Comparison of ENCODE assay signal across 22 mouse cellular contexts in the genomic region with DNA sequence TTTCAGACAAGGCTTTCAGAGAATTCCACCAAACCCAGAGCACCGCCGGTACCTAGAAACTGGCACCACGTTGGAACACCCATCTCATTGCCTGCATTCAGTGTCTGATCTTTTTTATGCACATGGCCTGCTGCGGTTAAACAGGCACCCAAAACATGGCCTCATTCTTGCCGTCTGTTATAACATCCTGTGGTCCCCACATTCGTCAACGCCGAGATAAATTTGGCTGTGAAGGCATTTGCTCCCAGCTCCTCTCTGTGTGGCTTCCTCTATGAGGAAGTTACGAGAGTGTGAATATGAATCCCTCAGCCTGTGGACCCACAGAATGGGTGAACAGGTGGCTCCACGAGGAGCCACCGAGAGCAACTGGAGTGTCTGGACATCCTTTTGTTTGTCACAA. TPM values are rescaled to one million over a fixed set of nuclear protein-coding genes. Genes with fewer than 3 reads are reported as not detected.
A peak's percentile ranks its signal among the peaks of the same experiment; 100 is the strongest.
DNase-seq lines count a peak whose midpoint lies in the region; ATAC-seq and TF ChIP-seq lines count a peak whose summit lies in the region.
"Had no signal": no experiment of that assay in that cellular context is flagged by ENCODE, and none has a peak within 500 bp of the region (broad histone marks: within the 10 kb centered on the region; RNA-seq: fewer than 3 reads in every experiment).

No protein-coding gene starts in this region.

- peak overlapping the region; percentile 43 for H3K9ac ChIP-seq in MEL (ENCODE audit: control insufficient read depth, low read depth, low read length, poor library complexity, severe bottlenecking)
- H3K9ac ChIP-seq: embryonic facial prominence, embryonic 12.5 days; forebrain, postnatal 0 days; heart, embryonic 15.5 days; limb, embryonic 12.5 days; liver, embryonic 13.5 days; lung, embryonic 15.5 days; midbrain, embryonic 13.5 days had no signal

- intact Hi-C loops in left cerebral cortex, postnatal 36 days (cut with DNase I) = no loop called here

- peak; percentile 69 to 78 for TF ChIP-seq EP300 in MEL (IDR thresholded peaks at IDR 0.05; ENCODE audit: low read depth in 1 of 2, low read length in 2 of 2)

- H3K4me3 ChIP-seq in MEL (ENCODE audit: control insufficient read depth in 1 of 2, insufficient read depth in 1 of 2, low read depth in 2 of 2, low read length in 2 of 2) = peak overlapping the region in 1 of 2 experiments; percentile 13; a peak in 1 of 4 replicates
- H3K4me3 ChIP-seq: embryonic facial prominence, embryonic 12.5 days; heart, embryonic 15.5 days; limb, embryonic 12.5 days; liver, embryonic 13.5 days; lung, embryonic 15.5 days; midbrain, embryonic 13.5 days had no signal

- H3K36me3 ChIP-seq in MEL (ENCODE audit: control insufficient read depth in 1 of 2, insufficient read depth in 2 of 2, low read length in 2 of 2) = peaks cover 0 to 13% of the 10 kb centered on the region in 2 experiments; a peak in 2 of 4 replicates
- H3K36me3 ChIP-seq: embryonic facial prominence, embryonic 12.5 days; heart, embryonic 15.5 days; limb, embryonic 12.5 days; liver, embryonic 13.5 days; lung, embryonic 15.5 days; midbrain, embryonic 13.5 days had no signal

- H3K27me3 ChIP-seq in MEL (ENCODE audit: control insufficient read depth in 1 of 2, insufficient read depth in 2 of 2, low read length in 2 of 2) = no peaks in the 10 kb centered on the region
- H3K27me3 ChIP-seq: embryonic facial prominence, embryonic 12.5 days; heart, embryonic 15.5 days; limb, embryonic 12.5 days; liver, embryonic 13.5 days; lung, embryonic 15.5 days; midbrain, embryonic 13.5 days had no signal

- peak; percentile 32 for DNase-seq in CD4-positive, CD25-positive, alpha-beta regulatory T cell, adult 2 months (ENCODE audit: low read depth, low spot score)
- DNase-seq in MEL (ENCODE audit: low read depth, low spot score) = peak; percentile 81
- DNase-seq in thymus, postnatal 14 days = peak; percentile 30
- DNase-seq in gastrocnemius, postnatal 10 days = no peak
- no peak for DNase-seq in gastrocnemius, adult 8-10 months (ENCODE audit: low spot score in 2 of 2)
- no peak for DNase-seq in left cerebral cortex, postnatal 36 days (ENCODE audit: low spot score in 2 of 2)
- DNase-seq: cerebellum, adult 11-12 months; cerebellum, postnatal 10 days; forebrain, postnatal 0 days; heart, postnatal 4 days; kidney, adult 18-20 months; liver, embryonic 13.5 days; lung, postnatal 36 days; right cerebral cortex, postnatal 14 days had no signal

- peaks cover 3 to 30% of the 10 kb centered on the region in 2 experiments for H3K4me1 ChIP-seq in MEL (ENCODE audit: control insufficient read depth in 1 of 2, insufficient read depth in 2 of 2, low read length in 2 of 2)
- H3K4me1 ChIP-seq: embryonic facial prominence, embryonic 12.5 days; heart, embryonic 15.5 days; lung, embryonic 15.5 days; midbrain, embryonic 13.5 days had no signal

- no peak for TF ChIP-seq CTCF in MEL (IDR thresholded peaks at IDR 0.05 in 2 of 3, conservative IDR thresholded peaks at IDR 0.05 in 1 of 3; ENCODE audit: control insufficient read depth in 1 of 3, insufficient read depth in 1 of 3, low read depth in 2 of 3, low read length in 3 of 3, poor library complexity in 1 of 3, severe bottlenecking in 1 of 3)

- TF ChIP-seq POLR2A in MEL (IDR thresholded peaks at IDR 0.05; ENCODE audit: control insufficient read depth in 1 of 2, insufficient read depth in 1 of 2, low read depth in 1 of 2, low read length in 2 of 2, poor library complexity in 1 of 2) = no peak

- peak overlapping the region; percentile 48 for H3K27ac ChIP-seq in MEL (ENCODE audit: control insufficient read depth, low read depth, low read length)
- H3K27ac ChIP-seq: embryonic facial prominence, embryonic 12.5 days; heart, embryonic 15.5 days; kidney, postnatal 0 days; limb, embryonic 12.5 days; liver, embryonic 13.5 days; lung, embryonic 15.5 days; midbrain, embryonic 13.5 days had no signal

- peak; percentile 54 for ATAC-seq in inflammation-experienced regulatory T-cells, adult 6 months
- ATAC-seq: forebrain, postnatal 0 days; hindbrain, embryonic 16.5 days; midbrain, embryonic 13.5 days had no signal

- H3K79me2 ChIP-seq in MEL (ENCODE audit: control insufficient read depth, insufficient read depth, low read length, poor library complexity) = no peaks in the 10 kb centered on the region

- TF ChIP-seq RAD21 in MEL (IDR thresholded peaks at IDR 0.05; ENCODE audit: low read depth, low read length) = no peak

- H3K9me3 ChIP-seq in MEL (replicated peaks; ENCODE audit: insufficient read depth, low read length) = no peaks in the 10 kb centered on the region
- H3K9me3 ChIP-seq: embryonic facial prominence, embryonic 12.5 days; heart, embryonic 15.5 days; limb, embryonic 12.5 days; lung, embryonic 15.5 days; midbrain, embryonic 13.5 days had no signal

TF ChIP-seq in MEL, 35 proteins besides CTCF, POLR2A, EP300 and RAD21:
- TF ChIP-seq NRF1 (IDR thresholded peaks at IDR 0.05; ENCODE audit: insufficient read depth, low read depth, low read length, poor library complexity, severe bottlenecking) (no peak), POLR2AphosphoS5 (IDR thresholded peaks at IDR 0.05; ENCODE audit: borderline replicate concordance, low read depth, low read length) (no peak), POLR2AphosphoS2 (IDR thresholded peaks at IDR 0.05; ENCODE audit: low read length) (no peak), TCF12 (IDR thresholded peaks at IDR 0.05; ENCODE audit: low read depth, low read length) (peak; percentile 69; the same call in 1 of the 2 replicates), MAZ (IDR thresholded peaks at IDR 0.05; ENCODE audit: low read depth, low read length) (no peak), ZKSCAN1 (IDR thresholded peaks at IDR 0.05; ENCODE audit: low read depth, low read length) (no peak), MAX (IDR thresholded peaks at IDR 0.05; ENCODE audit: low read length) (peak; percentile 30; the same call in 1 of the 2 replicates), CHD1 (IDR thresholded peaks at IDR 0.05; ENCODE audit: low read depth, low read length) (no peak), ZNF384 (IDR thresholded peaks at IDR 0.05; ENCODE audit: low read depth, low read length) (no peak), SMC3 (IDR thresholded peaks at IDR 0.05; ENCODE audit: low read depth, low read length) (no peak), KAT2A (conservative IDR thresholded peaks at IDR 0.05; ENCODE audit: low read depth, low read length) (no peak), USF2 (IDR thresholded peaks at IDR 0.05; ENCODE audit: borderline replicate concordance in 1 of 2, insufficient read depth in 1 of 2, low read depth in 1 of 2, low read length in 2 of 2) (no peak), HCFC1 (IDR thresholded peaks at IDR 0.05; ENCODE audit: low read depth, low read length) (no peak), SIN3A (IDR thresholded peaks at IDR 0.05; ENCODE audit: low read length) (peak; percentile 48; the same call in 1 of the 2 replicates), CHD2 (IDR thresholded peaks at IDR 0.05; ENCODE audit: low read length) (no peak), TAL1 (IDR thresholded peaks at IDR 0.05; ENCODE audit: low read length) (peak; percentile 85), RCOR1 (IDR thresholded peaks at IDR 0.05; ENCODE audit: low read depth, low read length) (no peak), BHLHE40 (IDR thresholded peaks at IDR 0.05; ENCODE audit: borderline replicate concordance, low read depth, low read length) (no peak), TBP (IDR thresholded peaks at IDR 0.05; ENCODE audit: low read depth, low read length) (0 out of 2 replicates have a peak, but pooled peaks have one; percentile 50), NELFE (IDR thresholded peaks at IDR 0.05; ENCODE audit: low read depth, low read length) (no peak), MXI1 (IDR thresholded peaks at IDR 0.05; ENCODE audit: low read depth, low read length) (peak; percentile 37; the same call in 1 of the 2 replicates), MYB (IDR thresholded peaks at IDR 0.05; ENCODE audit: low read depth, low read length) (peak; percentile 42; the same call in 1 of the 2 replicates), ZMIZ1 (IDR thresholded peaks at IDR 0.05; ENCODE audit: low read depth, low read length) (no peak), MYC (IDR thresholded peaks at IDR 0.05; ENCODE audit: low read depth, low read length) (peak; percentile 56; the same call in 1 of the 2 replicates), GATA1 (IDR thresholded peaks at IDR 0.05; ENCODE audit: low read depth, low read length) (peak; percentile 46; the same call in 1 of the 2 replicates), ELF1 (IDR thresholded peaks at IDR 0.05; ENCODE audit: low read depth, low read length) (no peak), ETS1 (IDR thresholded peaks at IDR 0.05; ENCODE audit: low read depth, low read length) (peak; percentile 63; the same call in 1 of the 2 replicates), GABPA (IDR thresholded peaks at IDR 0.05; ENCODE audit: low read depth, low read length) (no peak), E2F4 (IDR thresholded peaks at IDR 0.05; ENCODE audit: borderline replicate concordance, low read depth, low read length) (no peak)

RNA-seq across cellular contexts. Expression of gene Cmip, which starts 8.5 kb away (rescaled TPM):
- total RNA-seq in MEL (2012; rRNA removed) = 17.0 and 20.8 TPM in 2 replicates
- 10 to 100 TPM in 1 of 2 experiments, not detected in 1; 71.8 TPM for polyA plus RNA-seq in MEL (2012; ENCODE audit: insufficient read depth in 1 of 2, insufficient read length in 2 of 2, low read depth in 1 of 2, low replicate concordance in 2 of 2, missing spikeins in 1 of 2)
- polyA plus RNA-seq in inflammation-experienced regulatory T-cells, adult 6 months (2017; shearing (Covaris generic)) = 10 to 100 TPM; 23.9 to 28.7 (median 25.5) TPM
- total RNA-seq in gastrocnemius, postnatal 10 days (2021) = 10 to 100 TPM; 18.7 to 23.7 TPM
- total RNA-seq in gastrocnemius, adult 8-10 months (2022) = 1 to 10 TPM; 3.8 to 7.3 (median 6.2) TPM
- 100 to 1,000 TPM; 333 to 339 TPM for total RNA-seq in left cerebral cortex, postnatal 36 days (2021)

Comparison
In these comparisons a context has a peak if more than half of its experiments do, and no peak if none do; other contexts are left out.
1. DNase-seq: peak in CD4-positive, CD25-positive, alpha-beta regulatory T cell, adult 2 months (single experiment), MEL (single experiment) and thymus, postnatal 14 days (single experiment); none in gastrocnemius, postnatal 10 days (single experiment), gastrocnemius, adult 8-10 months (0 of 2) and left cerebral cortex, postnatal 36 days (0 of 2).
2. RNA of gene Cmip, which starts 8.5 kb away (total RNA-seq): 333 to 339 TPM in left cerebral cortex, postnatal 36 days; 18.7 to 23.7 TPM in gastrocnemius, postnatal 10 days, 17.0 to 20.8 TPM in MEL and 3.8 to 7.3 TPM in gastrocnemius, adult 8-10 months; every median in the first group is over 10 times any median in the second.